Mouse (Mus musculus) spleen, adult 2 months (tissue): ENCODE measurements around the gene Zfp746. TPM values are rescaled to one million over a fixed set of nuclear protein-coding genes. Genes with fewer than 3 reads are reported as not detected.
A peak's percentile ranks its signal among the peaks of the same experiment; 100 is the strongest.

Source experiments
- DNase-seq, 2 experiments: peaks; one replicate each; pipeline versions ENCODE4 v3.0.0 to v3.0.0-alpha.2; 2012 to 2021; ENCODE audit warnings: low spot score in 2 of 2, low read depth in 1 of 2
- H3K27ac ChIP-seq: fragments of 200-500 bp; 2 replicates; pipeline ENCODE4 v1.5.1; 2012; ENCODE audit warnings: low read length, inconsistent platforms; ENCODE audit not compliant: insufficient read depth
- H3K27me3 ChIP-seq: fragments of 200-500 bp; 2 replicates; pipeline ENCODE4 v1.6.1; 2012; ENCODE audit warnings: mild to moderate bottlenecking, moderate library complexity, low read length, inconsistent platforms; ENCODE audit not compliant: control insufficient read depth, insufficient read depth
- H3K36me3 ChIP-seq: fragments of 200-500 bp; 2 replicates; pipeline ENCODE4 v1.6.1; 2012; ENCODE audit warnings: mild to moderate bottlenecking, low read length, inconsistent platforms; ENCODE audit not compliant: control insufficient read depth, insufficient read depth
- H3K4me1 ChIP-seq: fragments of 200-500 bp; 2 replicates; pipeline ENCODE4 v1.6.1; 2011; ENCODE audit warnings: inconsistent platforms; ENCODE audit not compliant: control insufficient read depth, insufficient read depth, insufficient read length
- H3K4me3 ChIP-seq: fragments of 200-500 bp; 2 replicates; pipeline ENCODE4 v1.5.1; 2011; ENCODE audit warnings: mild to moderate bottlenecking, inconsistent platforms; ENCODE audit not compliant: insufficient read depth, insufficient read length; ENCODE audit errors: extremely low read depth
- CTCF ChIP-seq: fragments of 200-500 bp; IDR thresholded peaks from 2 replicates; pipeline ENCODE4 v1.5.1; 2011; ENCODE audit warnings: mild to moderate bottlenecking, inconsistent platforms; ENCODE audit not compliant: insufficient read depth, insufficient read length, insufficient replicate concordance; ENCODE audit errors: extremely low read depth
- POLR2A ChIP-seq: fragments of 200-500 bp; IDR thresholded peaks from 2 replicates; pipeline ENCODE4 v1.6.1; 2011; ENCODE audit warnings: low read depth, low read length, inconsistent platforms
- WGBS: fragments of 180-500 bp; shearing (Covaris S2); methylation state at CpG from one replicate; pipeline ENCODE4 v1.1.7; 2018; 5-methylcytosine and 5-hydroxymethylcytosine counted together
- polyA plus RNA-seq: library from polyadenylated mRNA; depleted of rRNA; stranded (reverse); fragments of >200 nt; gene quantifications from 2 replicates; pipeline ENCODE4 v1.2.3, GENCODE M21; 2012

Gene Zfp746
- polyA plus RNA-seq, 1 experiment: 22.7 TPM

- DNase-seq: no peak
- no peak overlapping the region for H3K4me3 ChIP-seq
- no peak overlapping the region for H3K27ac ChIP-seq
- H3K27me3 ChIP-seq: no peaks in the 10 kb centered on the region
- H3K36me3 ChIP-seq: peaks cover 22% of the 10 kb centered on the region
- no peaks in the 10 kb centered on the region for H3K4me1 ChIP-seq
- 93% methylated on average over 2 of the region's 2 CpGs for WGBS
- no peak for TF ChIP-seq CTCF
- TF ChIP-seq POLR2A: no peak
These were observed 26.0 kb downstream of the Zfp746 start for GRCm38 (mm10) chr6:48060421-48060820.

- Histone ChIP-seq H3K36me3 (no peaks in the 10 kb centered on the region), H3K27ac (no peak overlapping the region), H3K27me3 (no peaks in the 10 kb centered on the region), H3K4me3 (no peak overlapping the region), H3K4me1 (peaks cover 9% of the 10 kb centered on the region)
- TF ChIP-seq CTCF (no peak), POLR2A (no peak)
- 74% methylated on average over 6 of the region's 6 CpGs for WGBS
- DNase-seq: no peak
These were observed 34.3 kb downstream of the Zfp746 start for GRCm38 (mm10) chr6:48052136-48052535.

DNA sequence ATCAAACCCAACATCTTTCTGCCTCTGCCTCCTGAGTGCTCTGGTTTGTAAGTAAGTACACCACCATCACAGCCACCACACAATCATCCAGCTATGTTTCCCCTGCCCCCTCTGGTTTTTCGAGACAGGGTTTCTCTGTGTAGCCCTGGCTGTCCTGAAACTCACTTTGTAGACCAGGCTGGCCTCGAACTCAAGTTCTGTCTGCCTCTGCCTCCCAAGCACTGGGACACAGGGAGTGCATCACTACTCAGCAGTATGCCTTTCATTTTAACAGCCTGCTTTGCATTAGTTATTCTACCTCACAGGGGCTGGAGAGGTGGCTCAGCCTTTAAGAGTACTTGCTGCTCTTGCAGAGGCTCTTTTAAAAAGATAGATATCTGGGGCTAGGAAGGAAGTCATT, 34.7 kb downstream of the Zfp746 start:
- WGBS: 76% methylated on average over 2 of the region's 2 CpGs
- Histone ChIP-seq H3K4me1 (peaks cover 11% of the 10 kb centered on the region), H3K36me3 (no peaks in the 10 kb centered on the region), H3K4me3 (no peak overlapping the region), H3K27ac (no peak overlapping the region), H3K27me3 (no peaks in the 10 kb centered on the region)
- DNase-seq: no peak
- no peak for TF ChIP-seq POLR2A
- no peak for TF ChIP-seq CTCF

GRCm38 (mm10) chr6:48049273-48050065, 36.9 kb downstream of the Zfp746 start:
- Histone ChIP-seq H3K27ac (no peak overlapping the region), H3K4me3 (peak overlapping the region; percentile 57; the same call in 1 of the 2 replicates), H3K36me3 (no peaks in the 10 kb centered on the region), H3K27me3 (no peaks in the 10 kb centered on the region), H3K4me1 (peaks cover 11% of the 10 kb centered on the region)
- no peak for DNase-seq
- 19% methylated on average over 9 of the region's 9 CpGs for WGBS
- no peak for TF ChIP-seq POLR2A
- TF ChIP-seq CTCF: no peak

DNA sequence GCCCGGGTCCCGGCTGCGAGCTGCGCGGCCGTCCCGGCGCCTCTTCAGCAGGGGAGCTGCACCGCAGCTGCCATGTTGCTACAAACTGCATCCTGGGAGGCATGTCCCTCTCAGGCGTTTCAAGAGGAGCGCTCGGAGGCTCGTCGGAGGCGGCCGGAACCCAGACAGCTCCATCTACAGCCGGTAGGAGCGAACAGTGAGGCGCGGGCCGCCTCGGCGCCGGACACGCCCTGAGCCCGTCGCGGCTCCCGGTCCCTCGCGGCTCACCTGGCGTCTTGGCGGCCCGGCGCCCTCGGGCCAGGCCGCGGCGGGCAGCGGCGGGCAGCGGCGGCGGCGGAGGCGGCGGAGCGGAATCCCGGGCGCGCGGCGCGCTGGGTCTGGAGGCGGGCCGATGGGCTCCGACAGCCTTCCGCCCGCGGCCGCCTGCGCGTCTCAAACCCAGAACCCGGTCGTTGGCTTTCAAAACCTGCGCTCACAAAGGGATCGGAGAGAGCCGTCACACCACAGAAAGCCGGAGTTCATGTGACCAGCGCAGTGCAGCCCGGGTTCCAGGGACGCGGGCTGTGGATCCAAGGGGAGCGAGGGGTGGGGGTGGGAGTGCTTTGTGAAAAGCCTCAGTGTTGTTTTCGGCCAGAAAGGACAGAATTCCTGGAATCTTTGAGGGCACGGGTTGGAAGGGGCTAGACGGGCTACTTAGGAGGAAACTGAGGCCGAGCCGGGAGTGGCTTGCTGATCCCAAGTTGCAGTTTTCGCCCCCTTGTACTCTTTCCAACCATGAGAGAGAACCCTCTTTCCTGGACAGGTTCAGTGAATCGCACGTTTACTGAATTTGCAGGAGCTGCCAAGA, 37.7 kb downstream of the Zfp746 start, which contains the start of gene Zfp777:
Gene Zfp777 (minus strand): TSS at position 486 of the 847 bp plus-strand sequence.
- Histone ChIP-seq H3K4me1 (peaks cover 11% of the 10 kb centered on the region), H3K36me3 (peaks cover 6% of the 10 kb centered on the region), H3K4me3 (peak within 1 kb of the TSS; percentile 61), H3K27me3 (no peaks in the 10 kb centered on the region), H3K27ac (peak within 1 kb of the TSS; percentile 26)
- TF ChIP-seq POLR2A: no peak; the same call in 1 of the 2 replicates
- TF ChIP-seq CTCF: peak; percentile 55
- peak; percentile 60 to 76 for DNase-seq
- whole genome bisulfite sequencing: 3% methylated on average over 82 of the region's 82 CpGs

- no peak for TF ChIP-seq POLR2A
- TF ChIP-seq CTCF: no peak
- H3K4me1 ChIP-seq: peaks cover 11% of the 10 kb centered on the region
- WGBS: 14% methylated on average over 148 of the region's 150 CpGs
These were observed 38.7 kb downstream of the Zfp746 start for GRCm38 (mm10) chr6:48047450-48048351.

More at GRCm38 (mm10) chr6:48047450-48048351, 38.7 kb downstream of the Zfp746 start:
- Histone ChIP-seq H3K27ac (peak overlapping the region; percentile 25; the same call in 1 of the 2 replicates), H3K4me3 (peak overlapping the region; percentile 61), H3K27me3 (no peaks in the 10 kb centered on the region), H3K36me3 (peaks cover 7% of the 10 kb centered on the region)
- DNase-seq: peak in 1 of 2 experiments; percentile 19
